Mouse (Mus musculus): ENCODE data around the gene Tmem86a.

- TF ChIP-seq CTCF (IDR thresholded peaks at IDR 0.05; ENCODE audit: control insufficient read depth, insufficient read depth, insufficient replicate concordance, low read depth, low read length) (no peak), POLR2A (IDR thresholded peaks at IDR 0.05; ENCODE audit: control insufficient read depth, low read depth, low read length) (no peak)
These were observed 33.8 kb upstream of the Tmem86a start for GRCm38 (mm10) chr7:47016602-47017001.
